Mouse (Mus musculus) heart, postnatal 0 days (tissue): ENCODE data around the gene Cenpu.

ENCODE experiments used
- CTCF ChIP-seq: IDR thresholded peaks from 2 replicates; pipeline ENCODE4 v1.5.1; 2016; ENCODE audit warnings: antibody characterized with exemption, control low read depth, low read depth
- EP300 ChIP-seq: IDR thresholded peaks from 2 replicates; pipeline ENCODE4 v1.6.1; 2016; ENCODE audit warnings: antibody characterized with exemption, low read depth

DNA sequence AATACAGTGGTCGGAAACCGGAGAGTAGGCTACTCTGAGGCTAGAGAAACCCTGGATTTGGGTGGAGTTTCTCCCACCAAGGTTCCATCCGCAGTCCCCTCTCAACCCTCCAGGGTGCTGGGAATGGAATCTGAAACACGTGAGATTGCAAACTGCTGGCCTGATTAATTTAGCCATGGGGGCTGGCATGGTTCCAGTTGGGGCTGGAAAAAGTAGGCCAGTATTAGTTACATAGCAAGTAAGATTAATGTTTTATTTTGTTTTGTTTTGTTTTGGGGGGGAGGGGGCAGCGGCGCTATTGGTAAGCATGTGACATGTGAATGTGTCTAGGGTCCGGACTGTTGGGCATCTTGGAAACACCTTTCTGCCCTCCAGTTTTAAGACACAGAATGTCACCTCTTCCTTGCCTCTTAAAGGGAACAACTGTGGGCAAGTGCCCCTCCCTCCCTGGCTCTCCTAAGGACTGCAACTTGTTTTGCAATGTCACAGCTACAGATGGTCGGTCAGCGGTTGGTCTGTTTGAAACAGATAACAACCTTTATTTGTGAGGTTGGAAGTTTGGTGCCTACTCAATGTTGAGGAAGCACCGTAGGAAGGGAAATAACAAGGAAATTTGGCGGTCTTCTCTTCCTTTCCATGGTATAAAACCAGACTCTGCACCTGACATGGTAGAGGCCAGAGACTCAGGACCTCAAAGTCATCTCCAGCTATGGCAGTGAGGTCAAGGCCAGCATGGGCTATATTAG lies 5.2 kb upstream of the Cenpu start:
- TF ChIP-seq CTCF (no peak), EP300 (no peak)
